Mouse (Mus musculus) regulatory T cell (primary cell): Measurements from ENCODE around the gene 1700014D04Rik.
"Not testable (repeated sequence)": the region's sequence is repeated elsewhere in the genome, so short reads cannot be mapped to it uniquely, and the experiment has no call there.

Experiments used
- in situ Hi-C: fragments of 300-600 bp; cut with MboI, MseI; formaldehyde crosslinking; loops from one replicate; pipeline ENCODE4 v1.15.1; 2025; ENCODE audit warnings: high pct_unique_total_duplicates

1700014D04Rik gene

DNA sequence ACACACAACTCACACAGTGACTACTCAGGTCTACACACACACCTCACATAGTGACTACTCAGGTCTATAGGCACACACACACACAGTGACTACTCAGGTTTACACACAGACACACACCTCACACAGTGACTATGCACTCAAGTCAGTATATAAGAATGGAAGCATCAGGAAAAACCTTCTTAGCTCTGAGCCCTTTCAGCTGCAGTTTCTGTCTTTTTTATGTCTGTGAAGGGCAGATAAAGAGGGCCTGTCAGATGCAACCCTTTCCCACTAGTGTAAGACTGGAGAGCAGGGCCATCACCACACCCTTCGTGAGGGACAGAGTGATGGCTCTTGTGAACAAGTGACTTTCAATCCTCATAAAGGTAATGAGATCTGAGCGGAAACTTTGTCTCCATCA is 8.1 kb downstream of the 1700014D04Rik start:
- in situ Hi-C loops: no loop called here

- in situ Hi-C loops: no loop called here
These were observed 11.4 kb downstream of the 1700014D04Rik start for GRCm38 (mm10) chr13:59735190-59735589.

GRCm38 (mm10) chr13:59734347-59734746 is 12.2 kb downstream of the 1700014D04Rik start:
- in situ Hi-C loops: not testable (repeated sequence)

GRCm38 (mm10) chr13:59733936-59734335 is 12.6 kb downstream of the 1700014D04Rik start:
- in situ Hi-C loops: no loop called here

GRCm38 (mm10) chr13:59731652-59732051 is 14.9 kb downstream of the 1700014D04Rik start, which contains the start of gene Spata31d1d:
Spata31d1d (minus strand) TSS chr13:59731752.
- in situ Hi-C loops: no loop called here

GRCm38 (mm10) chr13:59728378-59729093 is 18.0 kb downstream of the 1700014D04Rik start:
- in situ Hi-C loops: no loop called here

- in situ Hi-C loops: no loop called here
These were observed 20.2 kb downstream of the 1700014D04Rik start for GRCm38 (mm10) chr13:59726139-59726867.

GRCm38 (mm10) chr13:59722089-59722488 is 24.5 kb downstream of the 1700014D04Rik start:
- in situ Hi-C loops: loop anchor here (5.0 kb wide), 1 partner anchor 40 kb away; no protein-coding TSS in a partner anchor

DNA sequence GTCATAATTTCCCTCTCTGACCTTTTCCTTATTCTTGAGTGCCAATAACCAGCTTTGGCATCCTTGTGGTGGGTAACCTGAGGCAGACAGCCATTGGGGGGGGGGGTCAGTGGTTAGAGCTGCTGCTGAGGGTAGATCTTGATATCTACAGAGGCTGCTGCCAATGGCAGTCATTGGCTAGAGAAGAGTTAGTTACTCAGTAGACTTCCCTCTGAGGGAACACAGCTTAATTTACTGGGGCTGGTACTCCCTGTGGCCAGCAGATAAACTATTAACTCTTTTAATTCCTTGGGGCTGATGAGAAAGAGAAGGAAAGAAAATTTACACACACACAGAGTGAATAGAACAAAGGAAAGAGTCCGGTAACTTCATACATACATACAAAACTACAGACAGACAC is 27.1 kb downstream of the 1700014D04Rik start:
- in situ Hi-C loops: no loop called here

DNA sequence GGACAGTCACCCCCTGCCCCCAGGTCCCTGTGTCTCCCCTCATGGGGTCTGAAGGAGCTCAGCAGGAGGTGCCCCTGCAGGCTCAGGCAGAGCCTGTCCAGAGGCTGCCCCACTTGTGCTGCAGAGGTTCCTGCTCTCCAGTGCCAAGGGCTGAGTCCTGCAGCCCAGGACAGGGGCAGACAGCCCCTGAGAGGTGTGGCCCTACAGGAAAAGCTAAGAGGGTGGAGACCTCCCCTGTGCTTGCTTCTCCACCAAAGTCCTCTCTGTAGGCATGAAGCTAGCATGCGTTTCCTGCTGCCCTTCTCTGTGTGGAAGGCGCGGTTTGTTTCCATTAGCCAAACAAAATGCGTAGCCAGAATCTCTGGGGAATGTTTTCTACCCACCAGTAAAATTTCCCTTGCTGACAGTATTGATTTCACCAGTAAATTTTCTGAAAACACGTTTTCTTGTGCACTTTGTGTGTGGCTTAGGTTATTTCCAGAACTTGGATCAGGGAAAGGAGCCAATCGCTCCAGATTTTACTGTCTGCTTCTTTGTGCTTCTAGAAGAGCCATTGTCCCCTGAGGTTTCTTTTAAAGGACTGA is 27.6 kb downstream of the 1700014D04Rik start:
- in situ Hi-C loops: not testable (repeated sequence)

- in situ Hi-C loops: no loop called here
These were observed 32.8 kb downstream of the 1700014D04Rik start for GRCm38 (mm10) chr13:59713710-59714109.

DNA sequence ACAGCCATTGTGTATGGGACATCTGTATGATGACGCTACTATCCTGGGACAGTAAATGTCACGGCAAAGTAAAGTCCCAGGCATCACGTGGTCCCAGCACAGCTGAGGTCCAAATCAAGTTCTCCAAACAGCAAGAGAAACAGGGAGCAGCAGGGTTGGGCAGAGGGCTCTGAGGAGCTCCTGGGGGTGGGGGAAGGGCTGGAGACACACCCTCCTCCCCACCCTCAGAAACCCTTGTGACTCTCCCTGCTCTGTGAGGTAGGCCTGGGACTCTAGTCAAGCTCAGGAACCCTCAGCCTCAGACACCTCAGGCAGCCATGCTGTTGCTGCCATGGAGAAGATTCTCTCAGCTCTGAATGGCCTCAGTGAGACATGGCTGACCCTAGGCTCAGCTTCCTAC is 34.6 kb downstream of the 1700014D04Rik start, which contains the start of gene Spata31d1b:
Gene Spata31d1b, plus strand, starts transcription at position 301 of the 400 bp plus-strand sequence.
- in situ Hi-C loops: not testable (repeated sequence)

DNA sequence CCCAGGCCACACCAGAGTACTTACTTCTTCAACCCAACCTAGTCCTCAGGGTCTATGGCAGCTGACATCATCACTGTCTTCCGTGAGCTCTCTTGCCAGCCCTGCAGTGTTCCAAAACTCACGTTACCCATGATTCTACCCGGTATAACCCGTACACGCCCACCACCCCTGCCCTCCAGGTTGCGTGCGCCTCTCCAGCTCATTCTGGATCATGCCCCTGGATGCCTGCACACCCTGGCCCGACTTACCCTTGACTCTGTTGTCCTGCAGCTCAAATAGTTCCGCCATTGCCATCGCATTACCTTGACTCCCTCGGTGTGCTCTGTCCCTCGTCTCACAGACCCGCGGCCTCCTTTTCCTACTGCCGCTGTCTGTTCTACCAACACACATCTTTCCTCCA is 36.3 kb downstream of the 1700014D04Rik start, which contains the start of gene Spata31d1a:
Gene Spata31d1a, minus strand, starts transcription at position 101 of the 400 bp plus-strand sequence.
- in situ Hi-C loops: no loop called here

- in situ Hi-C loops: no loop called here
These were observed 42.0 kb downstream of the 1700014D04Rik start for GRCm38 (mm10) chr13:59704562-59704961.

DNA sequence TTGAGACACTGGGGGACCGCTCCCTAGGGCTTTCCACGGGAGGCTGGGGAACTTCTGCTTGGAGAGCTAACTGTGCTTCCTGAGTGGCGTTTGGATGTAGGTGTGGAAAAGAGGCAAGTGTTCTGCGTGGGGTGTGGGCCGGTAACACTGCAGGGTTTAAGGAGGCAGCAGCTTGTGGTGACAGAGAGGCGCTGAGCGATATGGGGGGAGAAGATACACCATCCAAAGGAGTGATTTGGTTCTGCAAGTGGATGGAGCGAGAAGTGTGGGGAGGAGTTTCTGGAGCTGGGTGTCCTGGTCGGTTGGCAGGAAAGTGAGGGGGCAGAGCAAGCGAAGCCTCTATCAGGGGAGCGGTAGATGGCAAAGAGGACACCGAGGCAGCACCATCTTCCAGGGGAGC is 43.0 kb downstream of the 1700014D04Rik start:
- in situ Hi-C loops: no loop called here

DNA sequence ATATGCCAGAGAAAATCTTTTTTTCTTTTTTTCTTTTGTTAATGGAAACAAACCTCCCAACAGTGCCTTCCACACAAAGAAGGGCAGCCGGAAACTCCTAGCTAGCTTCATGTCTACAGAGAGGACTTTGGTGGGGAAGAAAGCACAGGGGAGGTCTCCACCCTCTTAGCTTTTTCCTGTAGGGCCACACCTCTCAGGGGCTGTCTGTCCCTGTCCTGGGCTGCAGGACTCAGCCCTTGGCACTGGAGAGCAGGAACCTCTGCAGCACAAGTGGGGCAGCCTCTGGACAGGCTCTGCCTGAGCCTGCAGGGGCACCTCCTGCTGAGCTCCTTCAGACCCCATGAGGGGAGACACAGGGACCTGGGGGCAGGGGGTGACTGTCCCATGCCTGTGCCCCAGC is 46.4 kb downstream of the 1700014D04Rik start:
- in situ Hi-C loops: not testable (repeated sequence)

- in situ Hi-C loops: no loop called here
These were observed 47.4 kb downstream of the 1700014D04Rik start for GRCm38 (mm10) chr13:59699131-59699530.

- in situ Hi-C loops: no loop called here
These were observed 50.8 kb downstream of the 1700014D04Rik start for GRCm38 (mm10) chr13:59695781-59696180.

DNA sequence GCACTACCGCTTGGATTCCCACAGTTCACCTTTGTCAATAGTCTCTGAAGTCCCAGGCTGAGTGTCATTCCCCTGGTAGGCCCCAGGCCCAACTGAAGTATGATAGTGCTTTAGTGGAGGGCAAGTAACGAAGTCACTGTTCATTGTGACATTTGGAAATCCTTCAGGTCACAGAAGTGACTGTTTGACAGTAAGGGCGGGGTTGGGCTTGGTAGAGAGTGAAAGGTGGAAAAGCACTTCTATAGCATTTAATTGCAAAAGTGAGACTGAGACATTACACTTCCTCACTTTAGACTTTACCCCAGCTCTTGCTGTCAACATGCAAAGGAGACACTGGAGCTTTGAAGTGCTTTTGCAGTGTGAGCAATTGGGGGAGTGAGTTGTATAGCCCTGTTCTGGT is 52.5 kb downstream of the 1700014D04Rik start, which contains the start of gene 4921517D22Rik:
Gene 4921517D22Rik, minus strand, starts transcription at position 101 of the 400 bp plus-strand sequence.
- in situ Hi-C loops: no loop called here

GRCm38 (mm10) chr13:59691478-59691877 is 55.1 kb downstream of the 1700014D04Rik start:
- in situ Hi-C loops: no loop called here
